Mouse (Mus musculus) ES-Bruce4 (cell line): Measurements from ENCODE around the gene Hoxd13. TPM values are rescaled to one million over a fixed set of nuclear protein-coding genes. Genes with fewer than 3 reads are reported as not detected.

Experiments
- H3K27ac ChIP-seq: 2 replicates; pipeline ENCODE4 v1.5.1; 2012; ENCODE audit warnings: low read length, inconsistent platforms; ENCODE audit not compliant: insufficient read depth
- H3K27me3 ChIP-seq: 2 replicates; pipeline ENCODE4 v1.6.1; 2012; ENCODE audit warnings: mild to moderate bottlenecking, low read length, inconsistent platforms; ENCODE audit not compliant: control insufficient read depth, poor library complexity, insufficient read depth, severe bottlenecking
- H3K36me3 ChIP-seq: 2 replicates; pipeline ENCODE4 v1.6.1; 2012; ENCODE audit warnings: inconsistent platforms, mild to moderate bottlenecking, low read length, moderate library complexity; ENCODE audit not compliant: control insufficient read depth, poor library complexity, insufficient read depth, severe bottlenecking
- H3K4me1 ChIP-seq: one replicate; pipeline ENCODE4 v1.8.1; 2011; ENCODE audit warnings: low read length; ENCODE audit not compliant: control insufficient read depth, insufficient read depth
- H3K4me3 ChIP-seq: 2 replicates; pipeline ENCODE4 v1.5.1; 2011; ENCODE audit warnings: low read depth, mild to moderate bottlenecking, low read length
- H3K9ac ChIP-seq: 2 replicates; pipeline ENCODE4 v1.6.1; 2012; ENCODE audit warnings: low read depth, mild to moderate bottlenecking, inconsistent platforms; ENCODE audit not compliant: poor library complexity, severe bottlenecking
- H3K9me3 ChIP-seq: replicated peaks from 2 replicates; pipeline ENCODE4 v1.6.1; 2012; ENCODE audit warnings: mild to moderate bottlenecking, low read length, inconsistent platforms; ENCODE audit not compliant: control insufficient read depth, poor library complexity, insufficient read depth, severe bottlenecking
- CTCF ChIP-seq: IDR thresholded peaks from one replicate; pipeline ENCODE4 v1.8.1; 2011; ENCODE audit warnings: low read depth, low read length
- EP300 ChIP-seq: IDR thresholded peaks from 2 replicates; pipeline ENCODE4 v1.6.1; 2011; ENCODE audit warnings: low read depth, low read length; ENCODE audit not compliant: insufficient read depth
- POLR2A ChIP-seq: IDR thresholded peaks from one replicate; pipeline ENCODE4 v1.8.1; 2011; ENCODE audit warnings: low read length; ENCODE audit not compliant: insufficient read depth
- polyA plus RNA-seq: library from polyadenylated mRNA; stranded (reverse); fragments of >200 nt; gene quantifications from 2 replicates; pipeline ENCODE4 v1.2.4, GENCODE M21; 2011; ENCODE audit warnings: low read depth; ENCODE audit not compliant: missing spikeins, insufficient read depth, insufficient read length

Hoxd13 gene
- polyA plus RNA-seq, 1 experiment = not detected

- Histone ChIP-seq H3K4me3 (peak overlapping the region; percentile 34), H3K36me3 (no peaks in the 10 kb centered on the region), H3K9ac (no peak overlapping the region), H3K27ac (no peak overlapping the region), H3K27me3 (peaks cover 55% of the 10 kb centered on the region), H3K4me1 (no peaks in the 10 kb centered on the region), H3K9me3 (no peaks in the 10 kb centered on the region)
- TF ChIP-seq EP300 = peak; percentile 55; the same call in 1 of the 2 replicates
- no peak for TF ChIP-seq POLR2A
Observed at GRCm38 (mm10) chr2:74681594-74682531, 13.8 kb downstream of the Hoxd13 start.

GRCm38 (mm10) chr2:74682796-74683195, 14.7 kb downstream of the Hoxd13 start:
- Histone ChIP-seq H3K9ac (peak overlapping the region; percentile 37; the same call in 1 of the 2 replicates), H3K36me3 (no peaks in the 10 kb centered on the region), H3K27ac (no peak overlapping the region), H3K4me1 (no peaks in the 10 kb centered on the region), H3K9me3 (no peaks in the 10 kb centered on the region), H3K27me3 (peaks cover 61% of the 10 kb centered on the region), H3K4me3 (peak overlapping the region; percentile 18; the same call in 1 of the 2 replicates)
- TF ChIP-seq CTCF = no peak
- TF ChIP-seq EP300 = no peak
- no peak for TF ChIP-seq POLR2A

- Histone ChIP-seq H3K4me3 (no peak overlapping the region), H3K36me3 (no peaks in the 10 kb centered on the region), H3K9me3 (no peaks in the 10 kb centered on the region), H3K27ac (no peak overlapping the region), H3K27me3 (peaks cover 60% of the 10 kb centered on the region), H3K9ac (no peak overlapping the region), H3K4me1 (no peaks in the 10 kb centered on the region)
- TF ChIP-seq CTCF (no peak), EP300 (no peak), POLR2A (no peak)
Observed at GRCm38 (mm10) chr2:74683471-74683951, 15.4 kb downstream of the Hoxd13 start.

- Histone ChIP-seq H3K4me1 (no peaks in the 10 kb centered on the region), H3K27ac (no peak overlapping the region), H3K9ac (no peak overlapping the region), H3K27me3 (peaks cover 57% of the 10 kb centered on the region), H3K9me3 (no peaks in the 10 kb centered on the region), H3K36me3 (no peaks in the 10 kb centered on the region), H3K4me3 (no peak overlapping the region)
- TF ChIP-seq CTCF (no peak), EP300 (no peak), POLR2A (no peak)
Observed at GRCm38 (mm10) chr2:74684106-74684505, 16.0 kb downstream of the Hoxd13 start.

GRCm38 (mm10) chr2:74685059-74685603, 17.0 kb downstream of the Hoxd13 start:
- H3K9me3 ChIP-seq = no peaks in the 10 kb centered on the region
- no peaks in the 10 kb centered on the region for H3K36me3 ChIP-seq
- peaks cover 63% of the 10 kb centered on the region for H3K27me3 ChIP-seq
- H3K4me3 ChIP-seq = no peak overlapping the region
- no peak overlapping the region for H3K9ac ChIP-seq
- H3K27ac ChIP-seq = no peak overlapping the region
- TF ChIP-seq POLR2A (no peak), EP300 (no peak), CTCF (no peak)
- H3K4me1 ChIP-seq = no peaks in the 10 kb centered on the region
